Mouse (Mus musculus): ENCODE measurements around the gene Btbd9. TPM values are rescaled to one million over a fixed set of nuclear protein-coding genes. Genes with fewer than 3 reads are reported as not detected.

The Btbd9 gene
- polyA plus RNA-seq, 1 experiment from 2014 or later, result 41.1 TPM

- Histone ChIP-seq H3K27ac (replicated peaks; ENCODE audit: low read depth, low read length) (no peak overlapping the region), H3K27me3 (ENCODE audit: control insufficient read depth, insufficient read depth, low read length) (no peaks in the 10 kb centered on the region), H3K36me3 (ENCODE audit: control insufficient read depth, insufficient read depth, low read length) (peaks cover 2% of the 10 kb centered on the region; the same call in 1 of the 2 replicates), H3K4me2 (ENCODE audit: low read depth, severe bottlenecking) (no peak overlapping the region), H3K9me3 (ENCODE audit: control insufficient read depth, low read length) (no peaks in the 10 kb centered on the region), H3K4me1 (ENCODE audit: control insufficient read depth, insufficient read depth, low read length) (peaks cover 37% of the 10 kb centered on the region), H3K9ac (ENCODE audit: low read length) (no peak overlapping the region; the same call in 1 of the 2 replicates), H3K4me3 (ENCODE audit: low read depth, low read length) (no peak overlapping the region)
- ATAC-seq (ENCODE audit: insufficient number of reproducible peaks, low FRiP score, low TSS enrichment, low read depth), result no peak
- no peak for DNase-seq (ENCODE audit: low spot score)
- WGBS, result 52% methylated on average over 12 of the region's 12 CpGs
These were observed 378.8 kb downstream of the Btbd9 start for GRCm38 (mm10) chr17:30197280-30198030.

- H3K4me2 ChIP-seq (ENCODE audit: low read depth, severe bottlenecking), result no peak overlapping the region
- ATAC-seq (ENCODE audit: insufficient number of reproducible peaks, low FRiP score, low TSS enrichment, low read depth) (no peak), DNase-seq (ENCODE audit: low spot score) (no peak)
- no peak overlapping the region for H3K27ac ChIP-seq (replicated peaks; ENCODE audit: low read depth, low read length)
- peaks cover 2% of the 10 kb centered on the region; the same call in 1 of the 2 replicates for H3K36me3 ChIP-seq (ENCODE audit: control insufficient read depth, insufficient read depth, low read length)
- 78% methylated on average over 17 of the region's 17 CpGs for WGBS
- no peaks in the 10 kb centered on the region for H3K9me3 ChIP-seq (ENCODE audit: control insufficient read depth, low read length)
- H3K9ac ChIP-seq (ENCODE audit: low read length), result no peak overlapping the region
- H3K4me3 ChIP-seq (ENCODE audit: low read depth, low read length), result no peak overlapping the region
- H3K4me1 ChIP-seq (ENCODE audit: control insufficient read depth, insufficient read depth, low read length), result peaks cover 33% of the 10 kb centered on the region
- no peaks in the 10 kb centered on the region for H3K27me3 ChIP-seq (ENCODE audit: control insufficient read depth, insufficient read depth, low read length)
These were observed 379.6 kb downstream of the Btbd9 start for GRCm38 (mm10) chr17:30196401-30197279.

GRCm38 (mm10) chr17:30195591-30196183, 380.6 kb downstream of the Btbd9 start:
- no peak overlapping the region for H3K4me2 ChIP-seq (ENCODE audit: low read depth, severe bottlenecking)
- H3K36me3 ChIP-seq (ENCODE audit: control insufficient read depth, insufficient read depth, low read length), result peaks cover 2% of the 10 kb centered on the region; the same call in 1 of the 2 replicates
- H3K4me1 ChIP-seq (ENCODE audit: control insufficient read depth, insufficient read depth, low read length), result peaks cover 36% of the 10 kb centered on the region
- ATAC-seq (ENCODE audit: insufficient number of reproducible peaks, low FRiP score, low TSS enrichment, low read depth) (no peak), DNase-seq (ENCODE audit: low spot score) (no peak)
- H3K27ac ChIP-seq (replicated peaks; ENCODE audit: low read depth, low read length), result no peak overlapping the region
- H3K27me3 ChIP-seq (ENCODE audit: control insufficient read depth, insufficient read depth, low read length), result no peaks in the 10 kb centered on the region
- no peak overlapping the region for H3K9ac ChIP-seq (ENCODE audit: low read length)
- H3K4me3 ChIP-seq (ENCODE audit: low read depth, low read length), result no peak overlapping the region
- no peaks in the 10 kb centered on the region for H3K9me3 ChIP-seq (ENCODE audit: control insufficient read depth, low read length)
- 86% methylated on average over 13 of the region's 21 CpGs for WGBS

GRCm38 (mm10) chr17:30194629-30195445, 381.5 kb downstream of the Btbd9 start:
- peaks cover 32% of the 10 kb centered on the region for H3K4me1 ChIP-seq (ENCODE audit: control insufficient read depth, insufficient read depth, low read length)
- H3K9ac ChIP-seq (ENCODE audit: low read length), result no peak overlapping the region
- no peak for DNase-seq (ENCODE audit: low spot score)
- no peaks in the 10 kb centered on the region for H3K36me3 ChIP-seq (ENCODE audit: control insufficient read depth, insufficient read depth, low read length)
- WGBS, result 56% methylated on average over 11 of the region's 11 CpGs
- H3K9me3 ChIP-seq (ENCODE audit: control insufficient read depth, low read length), result no peaks in the 10 kb centered on the region
- H3K27me3 ChIP-seq (ENCODE audit: control insufficient read depth, insufficient read depth, low read length), result no peaks in the 10 kb centered on the region
- H3K27ac ChIP-seq (replicated peaks; ENCODE audit: low read depth, low read length), result no peak overlapping the region
- no peak for ATAC-seq (ENCODE audit: insufficient number of reproducible peaks, low FRiP score, low TSS enrichment, low read depth)
- no peak overlapping the region for H3K4me2 ChIP-seq (ENCODE audit: low read depth, severe bottlenecking)
- no peak overlapping the region for H3K4me3 ChIP-seq (ENCODE audit: low read depth, low read length)

GRCm38 (mm10) chr17:30194091-30194490, 382.2 kb downstream of the Btbd9 start:
- Histone ChIP-seq H3K27ac (replicated peaks; ENCODE audit: low read depth, low read length) (no peak overlapping the region), H3K4me1 (ENCODE audit: control insufficient read depth, insufficient read depth, low read length) (peaks cover 31% of the 10 kb centered on the region), H3K9ac (ENCODE audit: low read length) (no peak overlapping the region), H3K9me3 (ENCODE audit: control insufficient read depth, low read length) (no peaks in the 10 kb centered on the region), H3K4me2 (ENCODE audit: low read depth, severe bottlenecking) (no peak overlapping the region), H3K27me3 (ENCODE audit: control insufficient read depth, insufficient read depth, low read length) (no peaks in the 10 kb centered on the region), H3K36me3 (ENCODE audit: control insufficient read depth, insufficient read depth, low read length) (no peaks in the 10 kb centered on the region), H3K4me3 (ENCODE audit: low read depth, low read length) (no peak overlapping the region)
- DNase-seq (ENCODE audit: low spot score) (no peak), ATAC-seq (ENCODE audit: insufficient number of reproducible peaks, low FRiP score, low TSS enrichment, low read depth) (no peak)
- 49% methylated on average over 3 of the region's 3 CpGs for WGBS

GRCm38 (mm10) chr17:30193615-30194014, 382.7 kb downstream of the Btbd9 start:
- Histone ChIP-seq H3K27me3 (ENCODE audit: control insufficient read depth, insufficient read depth, low read length) (no peaks in the 10 kb centered on the region), H3K9me3 (ENCODE audit: control insufficient read depth, low read length) (no peaks in the 10 kb centered on the region), H3K9ac (ENCODE audit: low read length) (no peak overlapping the region), H3K4me1 (ENCODE audit: control insufficient read depth, insufficient read depth, low read length) (peaks cover 31% of the 10 kb centered on the region), H3K27ac (replicated peaks; ENCODE audit: low read depth, low read length) (no peak overlapping the region), H3K36me3 (ENCODE audit: control insufficient read depth, insufficient read depth, low read length) (no peaks in the 10 kb centered on the region), H3K4me2 (ENCODE audit: low read depth, severe bottlenecking) (no peak overlapping the region), H3K4me3 (ENCODE audit: low read depth, low read length) (no peak overlapping the region)
- DNase-seq (ENCODE audit: low spot score) (no peak), ATAC-seq (ENCODE audit: insufficient number of reproducible peaks, low FRiP score, low TSS enrichment, low read depth) (no peak)
- WGBS, result 52% methylated on average over 2 of the region's 2 CpGs

- 91% methylated on average over 26 of the region's 26 CpGs for WGBS
- no peak overlapping the region for H3K4me2 ChIP-seq (ENCODE audit: low read depth, severe bottlenecking)
- H3K9me3 ChIP-seq (ENCODE audit: control insufficient read depth, low read length), result no peaks in the 10 kb centered on the region
- DNase-seq (ENCODE audit: low spot score) (no peak), ATAC-seq (ENCODE audit: insufficient number of reproducible peaks, low FRiP score, low TSS enrichment, low read depth) (no peak)
- H3K9ac ChIP-seq (ENCODE audit: low read length), result no peak overlapping the region
- H3K4me3 ChIP-seq (ENCODE audit: low read depth, low read length), result no peak overlapping the region
- no peaks in the 10 kb centered on the region for H3K27me3 ChIP-seq (ENCODE audit: control insufficient read depth, insufficient read depth, low read length)
- H3K27ac ChIP-seq (replicated peaks; ENCODE audit: low read depth, low read length), result no peak overlapping the region
- H3K4me1 ChIP-seq (ENCODE audit: control insufficient read depth, insufficient read depth, low read length), result peaks cover 31% of the 10 kb centered on the region
- no peaks in the 10 kb centered on the region for H3K36me3 ChIP-seq (ENCODE audit: control insufficient read depth, insufficient read depth, low read length)
These were observed 383.8 kb downstream of the Btbd9 start for GRCm38 (mm10) chr17:30192416-30193005.
